Mouse (Mus musculus) forebrain, embryonic 15.5 days (tissue): ENCODE measurements around the gene 2310022B05Rik. TPM values are rescaled to one million over a fixed set of nuclear protein-coding genes. Genes with fewer than 3 reads are reported as not detected.

Experiments used
- ATAC-seq: fragments of 200-750 bp; cut with Nextera tagmentation; replicated peaks from 2 replicates; pipeline ENCODE4 v1.8.0; 2017; ENCODE audit warnings: mild to moderate bottlenecking, moderate TSS enrichment, moderate library complexity
- H3K27ac ChIP-seq: fragments of 300-500 bp; sonication (generic); replicated peaks from 2 replicates; pipeline ENCODE4 v1.5.1; 2015; ENCODE audit warnings: mild to moderate bottlenecking, inconsistent platforms
- H3K27me3 ChIP-seq: fragments of 300-500 bp; sonication (generic); 2 replicates; pipeline ENCODE4 v1.6.1; 2015; ENCODE audit warnings: inconsistent platforms
- H3K36me3 ChIP-seq: fragments of 300-500 bp; sonication (generic); 2 replicates; pipeline ENCODE4 v1.6.1; 2015; ENCODE audit warnings: mild to moderate bottlenecking, inconsistent platforms
- H3K4me1 ChIP-seq: fragments of 300-500 bp; sonication (generic); 2 replicates; pipeline ENCODE4 v1.6.1; 2015; ENCODE audit warnings: inconsistent platforms
- H3K4me2 ChIP-seq: fragments of 300-500 bp; sonication (generic); replicated peaks from 2 replicates; pipeline ENCODE4 v1.6.1; 2015; ENCODE audit warnings: mild to moderate bottlenecking, inconsistent platforms
- H3K4me3 ChIP-seq: fragments of 300-500 bp; sonication (generic); 2 replicates; pipeline ENCODE4 v1.5.1; 2015; ENCODE audit warnings: mild to moderate bottlenecking, inconsistent platforms
- H3K9ac ChIP-seq: fragments of 300-500 bp; sonication (generic); replicated peaks from 2 replicates; pipeline ENCODE4 v1.6.1; 2015; ENCODE audit warnings: mild to moderate bottlenecking, inconsistent platforms
- H3K9me3 ChIP-seq: fragments of 300-500 bp; sonication (generic); 2 replicates; pipeline ENCODE4 v1.6.1; 2016; ENCODE audit warnings: inconsistent platforms
- WGBS: fragments of 180-500 bp; shearing (Covaris S2); methylation state at CpG from one replicate; pipeline ENCODE4 v1.1.7; 2015; ENCODE audit warnings: mixed read lengths; 5-methylcytosine and 5-hydroxymethylcytosine counted together
- polyA plus RNA-seq: library from polyadenylated mRNA; unstranded; fragments of >200 nt; fragmentation: Nextera tagmentation; extraction: Ambion mirVana; gene quantifications from 2 replicates; pipeline ENCODE4 v1.2.1, GENCODE M21; 2015

Gene 2310022B05Rik
- polyA plus RNA-seq, 1 experiment from 2014 or later = 27.6 TPM

DNA sequence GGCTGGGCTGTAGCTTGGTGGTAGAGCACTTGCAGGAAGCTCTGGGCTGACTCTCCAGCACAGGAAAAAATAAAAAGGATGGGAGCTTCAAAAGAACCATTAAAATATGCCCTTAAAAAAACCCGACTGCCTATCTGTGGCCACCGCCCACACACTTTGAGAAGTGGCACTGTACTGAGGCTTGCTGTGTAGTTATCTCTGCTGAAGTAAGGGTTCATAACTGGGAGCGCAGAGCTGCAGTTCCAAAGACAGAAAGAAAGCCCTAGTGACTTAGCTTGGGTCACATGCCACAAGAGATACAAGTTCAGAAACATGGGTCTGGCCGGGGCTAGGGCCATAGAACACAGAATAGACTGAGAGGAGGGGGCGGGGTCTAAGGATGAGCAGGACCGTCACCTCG is 5.2 kb downstream of the 2310022B05Rik start:
- Histone ChIP-seq H3K27ac (peak overlapping the region; percentile 51), H3K9ac (0 out of 2 replicates have a peak overlapping the region, but pooled peaks have one; percentile 3), H3K9me3 (no peaks in the 10 kb centered on the region), H3K4me2 (no peak overlapping the region), H3K27me3 (no peaks in the 10 kb centered on the region), H3K4me1 (peaks cover 47% of the 10 kb centered on the region), H3K36me3 (no peaks in the 10 kb centered on the region), H3K4me3 (no peak overlapping the region)
- ATAC-seq = no peak
- 78% methylated on average over 7 of the region's 7 CpGs for WGBS

DNA sequence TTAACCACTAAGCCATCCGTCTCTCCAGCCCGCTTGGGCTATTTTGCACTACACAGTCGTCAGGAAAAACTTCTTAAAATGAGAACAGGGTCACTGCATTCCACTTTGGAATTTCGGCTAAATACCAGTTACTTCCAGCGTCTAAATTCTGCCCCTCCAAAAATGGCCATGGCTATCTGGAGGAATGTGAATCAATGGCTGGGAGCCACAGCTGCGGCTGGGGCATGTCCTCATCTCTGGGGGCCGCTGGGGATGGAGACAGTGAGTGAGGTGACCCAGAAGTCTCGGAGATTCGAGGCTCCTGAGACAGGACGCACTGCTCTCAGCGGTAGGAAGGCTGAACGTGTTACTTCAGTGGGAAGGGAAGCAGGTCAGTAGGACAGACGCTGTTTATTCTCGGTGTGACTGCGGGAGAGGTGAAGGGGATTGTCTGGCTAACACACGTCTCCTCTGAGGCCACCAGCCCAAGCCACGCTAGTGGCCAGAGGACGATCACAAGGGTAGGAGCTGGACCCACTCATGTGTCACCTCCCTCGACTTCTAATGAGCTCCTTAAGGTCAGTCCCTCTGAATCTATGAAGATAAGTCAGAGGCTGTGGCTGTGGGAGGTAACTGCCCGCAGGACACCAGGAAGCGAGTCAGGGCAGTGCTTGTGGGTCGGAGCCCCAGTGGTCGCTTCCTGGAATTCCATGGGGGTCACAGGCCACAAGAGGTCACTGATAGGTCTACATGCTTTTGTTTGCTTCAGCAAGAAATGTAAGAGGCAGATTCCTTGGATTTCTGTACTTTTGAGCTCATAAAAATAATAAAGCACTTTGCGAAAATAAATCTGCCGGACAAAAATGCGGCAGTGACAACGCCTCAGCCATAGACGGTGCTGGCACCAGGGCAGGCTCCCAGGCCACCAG is 9.3 kb downstream of the 2310022B05Rik start:
- 84% methylated on average over 28 of the region's 28 CpGs for WGBS
- peaks cover 7% of the 10 kb centered on the region; the same call in 1 of the 2 replicates for H3K36me3 ChIP-seq
- no peak for ATAC-seq
- peaks cover 23% of the 10 kb centered on the region for H3K4me1 ChIP-seq
- no peaks in the 10 kb centered on the region for H3K27me3 ChIP-seq
- H3K9ac ChIP-seq = no peak overlapping the region
- no peak overlapping the region for H3K4me2 ChIP-seq
- no peaks in the 10 kb centered on the region for H3K9me3 ChIP-seq
- no peak overlapping the region for H3K27ac ChIP-seq
- no peak overlapping the region for H3K4me3 ChIP-seq

- Histone ChIP-seq H3K9ac (no peak overlapping the region), H3K9me3 (no peaks in the 10 kb centered on the region), H3K27me3 (no peaks in the 10 kb centered on the region), H3K27ac (peak overlapping the region; percentile 36; the same call in 1 of the 2 replicates), H3K36me3 (peaks cover 7% of the 10 kb centered on the region; the same call in 1 of the 2 replicates), H3K4me1 (peaks cover 18% of the 10 kb centered on the region), H3K4me3 (no peak overlapping the region), H3K4me2 (no peak overlapping the region)
- WGBS = 23% methylated on average over 4 of the region's 4 CpGs
- ATAC-seq = no peak
Observed at GRCm38 (mm10) chr8:124652546-124652945, 10.6 kb downstream of the 2310022B05Rik start.

- no peak for ATAC-seq
- H3K27ac ChIP-seq = no peak overlapping the region
- 91% methylated on average over 20 of the region's 20 CpGs for WGBS
- peaks cover 18% of the 10 kb centered on the region for H3K4me1 ChIP-seq
- peaks cover 7% of the 10 kb centered on the region; the same call in 1 of the 2 replicates for H3K36me3 ChIP-seq
- no peak overlapping the region for H3K4me3 ChIP-seq
- H3K27me3 ChIP-seq = no peaks in the 10 kb centered on the region
- no peak overlapping the region for H3K9ac ChIP-seq
- H3K4me2 ChIP-seq = no peak overlapping the region
- H3K9me3 ChIP-seq = no peaks in the 10 kb centered on the region
Observed at GRCm38 (mm10) chr8:124651776-124652175, 11.4 kb downstream of the 2310022B05Rik start.

GRCm38 (mm10) chr8:124648311-124648710 is 14.9 kb downstream of the 2310022B05Rik start:
- peaks cover 35% of the 10 kb centered on the region for H3K4me1 ChIP-seq
- no peak overlapping the region for H3K9ac ChIP-seq
- no peaks in the 10 kb centered on the region for H3K9me3 ChIP-seq
- H3K36me3 ChIP-seq = peaks cover 7% of the 10 kb centered on the region; the same call in 1 of the 2 replicates
- peak overlapping the region; percentile 40; the same call in 1 of the 2 replicates for H3K27ac ChIP-seq
- H3K27me3 ChIP-seq = no peaks in the 10 kb centered on the region
- no peak overlapping the region for H3K4me2 ChIP-seq
- no peak for ATAC-seq
- H3K4me3 ChIP-seq = no peak overlapping the region

- Histone ChIP-seq H3K4me1 (peaks cover 27% of the 10 kb centered on the region), H3K36me3 (peaks cover 9% of the 10 kb centered on the region; the same call in 1 of the 2 replicates), H3K4me3 (no peak overlapping the region), H3K4me2 (peak overlapping the region; percentile 8; the same call in 1 of the 2 replicates), H3K9me3 (no peaks in the 10 kb centered on the region), H3K27ac (peak overlapping the region; percentile 83), H3K27me3 (no peaks in the 10 kb centered on the region), H3K9ac (peak overlapping the region; percentile 27)
- peak; percentile 86 for ATAC-seq
- WGBS = 42% methylated on average over 18 of the region's 18 CpGs
Observed at GRCm38 (mm10) chr8:124643540-124644339, 19.4 kb downstream of the 2310022B05Rik start.

DNA sequence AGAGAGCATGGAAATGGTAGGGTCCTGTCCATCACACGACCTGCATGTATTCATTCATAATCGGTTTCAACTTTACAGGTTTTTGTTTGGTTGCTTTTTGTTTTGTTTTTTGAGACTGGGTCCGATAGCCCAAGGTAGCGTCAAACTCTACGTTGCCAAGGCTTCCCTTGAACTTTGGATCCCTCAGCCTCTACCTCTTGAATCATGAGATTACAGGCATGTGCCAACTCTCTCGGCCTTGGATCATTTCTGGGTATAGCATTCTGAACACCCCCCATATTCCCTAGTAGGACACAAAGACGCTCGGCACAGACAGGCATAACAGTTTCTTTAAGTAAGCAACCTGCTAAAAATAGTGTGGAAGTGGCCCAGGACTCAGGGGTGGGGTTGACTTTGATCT is 21.6 kb downstream of the 2310022B05Rik start:
- Histone ChIP-seq H3K27ac (no peak overlapping the region), H3K36me3 (peaks cover 25% of the 10 kb centered on the region), H3K4me2 (no peak overlapping the region), H3K9ac (no peak overlapping the region), H3K4me3 (no peak overlapping the region), H3K9me3 (no peaks in the 10 kb centered on the region), H3K4me1 (peaks cover 23% of the 10 kb centered on the region), H3K27me3 (no peaks in the 10 kb centered on the region)
- ATAC-seq = no peak
- WGBS = 96% methylated on average over 8 of the region's 8 CpGs

- Histone ChIP-seq H3K9me3 (no peaks in the 10 kb centered on the region), H3K4me3 (no peak overlapping the region), H3K4me2 (no peak overlapping the region), H3K27ac (no peak overlapping the region; the same call in 1 of the 2 replicates), H3K36me3 (peaks cover 30% of the 10 kb centered on the region), H3K27me3 (no peaks in the 10 kb centered on the region), H3K9ac (no peak overlapping the region), H3K4me1 (peaks cover 16% of the 10 kb centered on the region)
- ATAC-seq = no peak
- 88% methylated on average over 8 of the region's 8 CpGs for WGBS
Observed at GRCm38 (mm10) chr8:124635247-124635502, 28.0 kb downstream of the 2310022B05Rik start.

GRCm38 (mm10) chr8:124634411-124635246 is 28.5 kb downstream of the 2310022B05Rik start:
- peaks cover 16% of the 10 kb centered on the region for H3K4me1 ChIP-seq
- ATAC-seq = no peak
- H3K36me3 ChIP-seq = peaks cover 27% of the 10 kb centered on the region
- H3K27me3 ChIP-seq = no peaks in the 10 kb centered on the region
- H3K9ac ChIP-seq = no peak overlapping the region
- 55% methylated on average over 13 of the region's 13 CpGs for whole genome bisulfite sequencing
- no peak overlapping the region for H3K4me3 ChIP-seq
- H3K27ac ChIP-seq = peak overlapping the region; percentile 2
- no peak overlapping the region for H3K4me2 ChIP-seq
- H3K9me3 ChIP-seq = no peaks in the 10 kb centered on the region

DNA sequence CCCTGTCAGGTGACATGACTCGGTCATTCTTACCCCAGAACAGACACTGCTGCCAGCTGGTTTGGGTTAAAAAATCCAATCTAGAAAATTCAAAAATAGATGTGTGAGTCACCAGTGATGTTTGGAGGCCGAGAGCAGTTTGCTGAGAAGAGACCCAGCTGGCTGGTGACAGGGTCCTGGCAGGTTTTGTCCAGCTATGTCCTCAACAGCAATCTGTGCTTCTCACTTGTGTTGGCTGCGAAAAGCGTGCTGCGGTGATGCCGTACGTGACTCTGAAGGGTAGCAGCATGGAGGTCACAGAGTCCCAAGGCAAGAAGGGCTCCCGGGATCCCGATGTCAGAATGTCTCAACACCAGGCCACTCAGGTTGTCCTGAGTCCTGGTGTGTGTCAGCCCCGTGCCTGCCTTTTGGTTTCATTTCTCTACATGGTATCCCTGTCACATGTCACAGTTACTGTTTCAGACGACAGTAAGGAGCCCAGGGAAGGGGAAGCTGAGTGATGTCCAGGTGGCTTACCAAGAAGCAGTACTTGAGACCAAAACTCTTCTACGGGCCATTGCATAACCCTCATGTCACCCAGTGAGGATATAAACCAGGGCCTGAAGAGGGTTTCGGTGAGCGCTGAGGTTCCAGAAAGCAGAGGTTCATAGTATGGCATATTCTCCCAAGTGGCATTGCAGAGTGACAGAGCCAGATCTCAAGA is 30.0 kb downstream of the 2310022B05Rik start:
- 81% methylated on average over 14 of the region's 14 CpGs for WGBS

GRCm38 (mm10) chr8:124631966-124632365 is 31.2 kb downstream of the 2310022B05Rik start:
- H3K9me3 ChIP-seq = no peaks in the 10 kb centered on the region
- H3K27ac ChIP-seq = no peak overlapping the region
- H3K36me3 ChIP-seq = peaks cover 11% of the 10 kb centered on the region
- H3K9ac ChIP-seq = no peak overlapping the region
- ATAC-seq = no peak
- WGBS = 52% methylated on average over 7 of the region's 7 CpGs
- no peak overlapping the region for H3K4me3 ChIP-seq
- H3K4me2 ChIP-seq = no peak overlapping the region
- peaks cover 16% of the 10 kb centered on the region for H3K4me1 ChIP-seq
- H3K27me3 ChIP-seq = no peaks in the 10 kb centered on the region

More for the DNA sequence above, 30.0 kb downstream of the 2310022B05Rik start:
- H3K9ac ChIP-seq = no peak overlapping the region
- peaks cover 16% of the 10 kb centered on the region for H3K4me1 ChIP-seq
- H3K27ac ChIP-seq = no peak overlapping the region
- H3K4me3 ChIP-seq = no peak overlapping the region
- no peak for ATAC-seq
- H3K36me3 ChIP-seq = peaks cover 18% of the 10 kb centered on the region
- no peaks in the 10 kb centered on the region for H3K9me3 ChIP-seq
- H3K27me3 ChIP-seq = no peaks in the 10 kb centered on the region
- H3K4me2 ChIP-seq = no peak overlapping the region
